Mouse (Mus musculus): ENCODE data around the gene Lpar1.

Lpar1 gene

DNA sequence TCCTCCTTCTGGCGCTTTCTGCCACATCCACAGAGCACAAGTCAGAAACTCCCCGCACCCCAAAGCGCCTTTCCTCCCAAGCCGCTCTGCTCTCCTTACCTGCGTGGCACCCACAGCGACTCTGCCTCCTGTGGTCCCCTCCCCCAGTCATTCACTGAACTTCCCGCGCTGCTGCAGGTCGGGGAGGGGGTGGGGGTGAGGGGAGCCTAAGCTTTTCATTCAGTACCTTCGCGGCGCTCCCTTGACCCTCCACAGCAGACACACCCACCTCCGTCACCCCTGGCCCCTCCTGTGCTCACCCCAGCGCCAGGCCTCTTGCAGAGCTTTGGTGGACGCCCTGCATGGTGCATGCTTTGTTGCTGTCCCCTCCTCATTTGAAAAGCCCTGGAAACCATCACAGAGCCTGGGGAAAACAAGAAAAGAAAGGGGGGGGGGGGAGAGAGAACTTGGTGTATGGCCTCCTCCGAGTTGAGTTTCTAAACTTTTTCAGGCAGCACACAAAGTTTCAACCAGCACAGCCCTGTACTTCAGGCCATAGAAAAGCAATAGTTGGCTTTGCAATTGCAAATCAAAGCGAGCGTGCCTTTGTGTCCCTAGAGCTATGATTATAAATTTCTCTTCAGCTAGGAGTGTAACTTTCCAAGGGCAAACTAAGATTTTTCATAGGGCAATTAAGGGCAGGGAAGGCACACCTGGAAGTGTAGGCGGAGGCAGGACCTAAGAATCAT is at the start of gene Lpar1:
Gene Lpar1 (minus strand): TSS at position 268 of the 728 bp plus-strand sequence.
- DNase-seq (ENCODE audit: low read depth, low spot score): peak; percentile 86

DNA sequence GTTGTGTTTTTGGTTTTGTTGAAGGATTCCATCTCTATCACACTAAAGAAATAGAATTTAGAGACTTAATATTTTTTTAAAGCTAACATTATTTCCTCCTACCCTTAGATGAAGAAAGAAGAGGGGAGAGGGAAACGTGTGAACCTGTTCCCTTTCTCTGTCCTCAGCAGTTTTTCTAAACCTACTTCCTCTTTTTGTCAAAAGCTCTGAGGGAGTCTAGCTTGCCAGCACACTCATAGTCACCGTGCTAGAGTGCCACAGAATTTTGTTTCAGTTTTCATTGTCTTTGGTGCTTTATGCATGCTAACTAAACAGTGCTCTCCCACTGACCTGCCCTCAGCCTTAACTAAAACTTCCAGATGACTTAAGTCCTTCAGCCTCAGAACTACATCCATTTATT is 32.2 kb upstream of the Lpar1 start:
- DNase-seq (ENCODE audit: low read depth, low spot score): no peak

DNA sequence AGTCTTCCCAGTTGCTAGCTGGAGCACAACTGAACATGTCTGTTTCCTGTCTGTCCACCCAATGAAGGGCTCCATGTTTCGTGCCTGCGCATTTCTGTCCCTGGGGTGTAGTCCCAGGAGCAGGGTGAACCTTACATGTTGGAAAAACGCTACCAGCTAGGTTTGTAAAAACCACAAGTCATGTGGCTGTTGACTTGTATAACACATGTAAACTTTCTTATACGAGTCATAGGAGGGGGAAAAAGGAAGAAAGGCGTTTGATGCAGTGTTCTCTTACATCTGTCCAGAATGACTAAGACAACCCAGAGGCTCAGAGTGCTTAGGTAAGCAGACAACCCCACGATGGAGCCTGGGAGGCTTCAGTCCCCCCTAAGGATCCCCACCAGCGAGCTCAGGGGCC is 27.5 kb upstream of the Lpar1 start:
- DNase-seq (ENCODE audit: low read depth, low spot score): no peak

DNA sequence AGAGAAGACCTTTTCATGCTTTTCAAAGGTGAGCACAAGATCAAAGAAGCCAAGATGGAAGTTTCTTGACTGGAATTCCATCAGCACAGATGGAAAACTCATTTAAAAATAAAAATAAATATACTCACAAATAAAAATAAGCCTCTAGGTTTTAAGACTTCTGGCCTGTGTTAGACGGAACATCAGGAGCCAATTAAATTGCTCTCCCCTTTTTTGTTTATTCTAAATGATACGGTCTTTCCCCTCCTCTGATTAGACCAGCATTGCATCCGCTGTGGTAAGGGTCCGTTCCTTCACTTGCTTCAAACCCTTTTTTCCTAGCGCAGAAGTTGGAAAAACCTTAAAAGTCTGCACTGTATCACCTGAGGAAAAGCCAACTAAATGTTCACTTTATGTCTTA is 26.8 kb upstream of the Lpar1 start:
- DNase-seq (ENCODE audit: low read depth, low spot score): no peak

DNA sequence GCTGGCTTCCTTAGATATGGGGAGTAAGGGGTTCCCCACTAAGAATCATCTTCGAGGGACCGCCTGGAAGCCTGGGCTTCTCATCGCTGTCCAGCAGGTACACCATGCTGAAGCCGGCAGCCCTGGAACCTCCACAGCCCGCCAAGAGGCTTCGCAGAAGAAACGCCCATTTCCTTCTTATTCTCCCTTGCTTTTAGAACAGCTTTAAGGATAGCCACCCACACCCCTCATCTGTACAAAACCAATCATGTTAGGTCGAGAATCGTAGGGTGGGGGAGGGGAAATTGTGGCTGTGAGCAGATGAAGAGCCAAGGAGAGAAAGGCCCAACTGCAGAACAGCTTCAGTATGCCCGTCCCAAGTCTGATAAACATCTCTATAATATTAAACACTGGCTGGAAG is 26.4 kb upstream of the Lpar1 start:
- DNase-seq (ENCODE audit: low read depth, low spot score): peak; percentile 34

DNA sequence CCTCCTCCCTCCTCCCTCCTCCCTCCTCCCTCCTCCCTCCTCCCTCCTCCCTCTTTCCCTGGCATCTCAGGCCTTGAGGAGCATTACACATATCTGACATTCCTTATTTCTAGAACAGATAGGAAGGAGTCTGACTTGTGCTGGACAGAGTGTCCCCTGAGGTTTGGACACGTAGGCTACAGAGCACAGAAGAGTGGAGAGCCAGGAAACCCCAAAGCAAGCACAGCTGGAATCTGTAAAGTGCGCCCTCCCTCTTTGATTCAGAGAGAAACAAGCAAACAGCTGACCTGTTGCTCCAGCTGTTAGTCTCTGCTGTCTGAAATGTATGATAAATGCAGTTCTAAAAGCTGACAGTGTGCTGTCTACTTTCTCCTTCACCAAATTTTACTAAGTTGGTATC is 24.8 kb upstream of the Lpar1 start:
- DNase-seq (ENCODE audit: low read depth, low spot score): no peak

DNA sequence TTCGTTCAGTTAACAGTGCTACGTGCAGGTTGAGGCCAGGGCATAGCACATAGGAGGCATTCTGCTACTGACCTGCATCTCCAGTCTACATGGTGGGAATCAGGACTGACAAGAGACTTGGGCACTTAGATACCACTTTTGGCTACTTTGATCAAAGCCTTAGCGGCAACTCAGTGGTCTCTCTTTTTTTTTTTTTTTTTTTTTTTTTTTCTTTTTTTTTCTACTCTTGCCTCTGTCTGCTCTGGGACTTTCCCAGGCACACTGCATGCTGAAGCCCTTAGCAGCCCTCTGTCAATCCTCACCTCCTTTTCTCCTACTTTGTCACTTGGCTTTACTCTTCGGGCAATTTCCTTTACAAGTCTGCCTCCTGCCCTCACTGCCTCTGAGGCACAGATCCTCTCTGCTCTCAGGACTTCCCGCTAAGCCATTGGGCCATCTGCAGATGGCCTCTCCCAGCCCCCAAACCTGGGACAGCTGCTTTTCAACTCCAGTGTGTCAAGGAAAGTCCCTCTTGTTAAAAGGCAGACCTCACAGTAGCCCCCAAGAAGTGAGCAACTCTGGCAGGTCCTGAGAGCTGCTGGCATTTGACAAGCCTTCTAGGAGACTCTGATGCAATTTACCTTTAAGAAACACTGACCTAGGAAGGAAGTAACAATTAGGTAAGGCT is 23.8 kb upstream of the Lpar1 start:
- DNase-seq (ENCODE audit: low read depth, low spot score): no peak

DNA sequence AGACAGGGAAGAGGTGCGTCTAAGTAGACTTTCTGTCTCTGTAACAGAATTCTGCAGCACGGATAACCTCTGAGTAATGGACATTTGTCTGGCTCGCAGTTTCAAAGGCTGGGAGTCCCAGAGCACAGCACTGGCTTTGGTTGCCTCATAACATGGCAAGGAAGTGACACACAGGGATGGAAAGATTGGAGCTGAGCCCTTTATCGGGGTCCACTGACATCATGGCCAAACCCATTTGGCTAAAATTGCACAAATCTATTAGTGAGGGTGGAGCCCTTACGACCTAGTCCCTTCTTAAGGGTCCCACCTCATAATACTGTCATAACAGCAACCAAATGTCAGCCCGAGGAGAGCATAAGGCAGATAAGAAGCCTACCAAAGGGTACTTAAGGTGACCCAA is 22.1 kb upstream of the Lpar1 start:
- no peak for DNase-seq (ENCODE audit: low read depth, low spot score)

DNA sequence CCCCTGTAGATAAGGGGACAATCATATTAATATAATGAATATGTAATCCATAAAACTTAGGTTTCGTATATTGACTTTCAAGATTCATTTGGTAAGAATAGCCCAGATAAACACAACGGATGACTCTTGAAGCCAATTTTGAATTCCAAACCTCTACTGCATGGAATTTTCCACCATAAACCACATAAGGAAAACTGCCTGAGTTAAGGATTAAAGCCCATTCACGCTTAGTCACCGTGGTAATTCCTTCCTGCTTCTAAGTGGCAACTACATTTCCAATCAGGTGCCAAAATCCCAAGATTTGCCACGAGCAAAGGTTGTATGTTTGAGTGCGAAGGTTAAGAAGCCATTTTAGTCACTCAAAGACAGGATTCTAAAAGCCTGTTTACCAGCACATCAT is 20.3 kb upstream of the Lpar1 start:
- DNase-seq (ENCODE audit: low read depth, low spot score): no peak

DNA sequence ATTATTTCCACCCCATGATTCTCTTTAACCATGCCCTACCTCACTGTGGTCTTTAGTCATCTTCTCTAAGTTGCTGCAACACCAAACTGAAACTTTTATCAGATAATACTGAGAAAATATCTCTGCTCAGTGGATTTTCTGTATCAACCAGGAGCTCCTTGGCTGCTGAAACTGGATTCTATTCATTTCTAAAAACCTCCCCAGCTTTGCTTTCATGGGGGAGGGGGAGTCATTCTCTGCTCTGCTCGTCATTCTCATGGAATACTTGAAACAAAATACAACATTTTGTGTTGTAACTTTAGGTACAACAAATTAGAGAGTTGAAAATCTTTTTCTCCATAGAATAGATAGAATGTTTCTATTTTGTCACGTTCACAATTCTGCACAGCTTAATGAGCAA is 18.7 kb upstream of the Lpar1 start:
- DNase-seq (ENCODE audit: low read depth, low spot score): no peak

DNA sequence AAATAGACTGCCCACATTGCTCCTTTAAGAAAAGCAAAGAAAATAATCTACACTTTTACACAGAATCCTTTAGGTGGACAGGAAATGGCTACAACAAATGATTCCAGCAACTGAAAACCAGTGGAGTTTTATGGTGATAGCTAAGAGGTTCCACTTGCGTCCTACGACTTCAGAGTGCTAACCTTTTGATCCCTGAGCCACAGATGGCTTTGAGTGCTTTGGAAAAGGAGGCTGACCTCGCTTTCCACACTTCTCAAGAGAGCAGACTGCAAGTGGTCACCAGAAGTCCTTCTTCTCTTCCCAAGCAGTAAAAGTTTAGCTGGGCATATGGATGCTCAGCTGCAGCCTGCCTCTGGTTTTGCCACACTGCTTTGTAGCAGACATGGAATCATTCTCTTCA is 18.0 kb upstream of the Lpar1 start:
- DNase-seq (ENCODE audit: low read depth, low spot score): no peak

DNA sequence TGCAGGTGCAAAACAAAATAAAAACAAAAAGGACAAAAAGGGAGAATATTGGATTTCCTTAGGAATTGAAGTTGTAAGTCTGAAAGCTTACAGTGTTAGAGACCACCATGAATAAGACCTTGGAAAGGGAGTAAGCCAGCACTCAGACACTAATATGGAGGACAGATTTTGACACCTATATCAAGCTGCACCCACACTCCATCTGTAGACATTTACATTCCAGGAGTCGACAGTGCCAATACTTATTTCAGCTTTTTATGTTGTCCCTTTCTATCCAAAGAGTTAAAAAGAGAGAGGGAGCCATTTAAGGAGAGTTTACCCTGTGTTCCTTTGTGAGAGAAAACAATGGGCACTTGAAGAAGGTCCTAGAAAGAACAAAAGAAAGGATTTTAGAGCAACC is 17.5 kb upstream of the Lpar1 start:
- DNase-seq (ENCODE audit: low read depth, low spot score): no peak

DNA sequence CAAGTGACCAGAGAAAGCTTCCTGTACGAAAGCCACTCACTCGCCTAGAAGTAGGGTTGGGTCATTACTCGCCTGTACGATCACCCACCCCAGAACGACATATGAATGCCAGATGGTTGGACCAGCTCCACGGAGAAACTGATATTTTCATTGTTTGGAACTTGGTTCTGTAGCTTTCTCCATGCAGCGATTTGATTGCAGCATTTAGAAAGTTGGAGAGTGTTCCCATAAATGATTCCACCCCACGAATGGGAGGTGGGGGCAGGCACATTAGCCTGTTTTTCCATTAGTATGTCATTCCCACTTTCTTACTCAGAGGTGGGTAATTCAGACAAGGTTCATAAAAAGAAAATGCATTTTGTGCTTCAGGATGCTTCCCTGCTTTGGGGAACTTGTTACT is 14.8 kb upstream of the Lpar1 start:
- no peak for DNase-seq (ENCODE audit: low read depth, low spot score)

DNA sequence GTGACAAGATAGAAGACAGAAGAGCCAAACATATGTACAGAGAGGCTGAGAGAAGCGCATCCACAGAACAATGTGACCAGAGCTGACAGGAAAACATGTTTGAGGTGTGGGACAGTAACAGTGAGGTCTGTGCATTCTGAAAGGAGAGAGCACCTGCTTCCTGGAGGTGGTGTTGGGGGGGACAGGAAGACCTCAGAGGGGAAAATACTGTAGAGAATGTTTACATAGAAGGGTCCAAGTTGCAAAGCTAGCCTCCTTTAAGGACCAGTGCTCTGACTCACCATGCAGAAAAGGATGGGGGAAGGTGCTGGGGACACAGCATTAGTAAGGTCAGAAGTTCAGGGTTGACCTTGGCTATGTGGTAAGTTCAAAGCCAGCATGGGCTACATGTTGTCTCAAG is 9.1 kb upstream of the Lpar1 start:
- no peak for DNase-seq (ENCODE audit: low read depth, low spot score)

DNA sequence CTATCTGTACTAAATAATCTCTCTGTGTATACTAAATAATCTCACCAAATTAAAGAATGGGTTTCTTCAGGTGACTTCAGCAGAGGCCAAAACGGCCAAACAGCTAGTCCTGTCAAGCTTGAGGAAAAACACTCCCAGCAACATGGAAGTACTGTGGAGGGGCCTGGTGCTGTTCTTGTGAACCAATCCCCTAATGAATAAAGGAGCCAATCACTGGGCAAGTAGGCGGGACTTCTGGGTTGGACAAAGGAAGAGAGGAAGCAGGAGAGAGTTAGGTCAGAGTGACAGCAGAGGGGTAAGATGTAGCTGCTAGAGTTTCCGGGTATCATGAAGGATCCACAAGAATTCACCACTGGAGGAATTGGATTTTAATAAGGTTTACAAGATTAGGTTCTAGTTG is 3.3 kb upstream of the Lpar1 start:
- DNase-seq (ENCODE audit: low read depth, low spot score): no peak

DNA sequence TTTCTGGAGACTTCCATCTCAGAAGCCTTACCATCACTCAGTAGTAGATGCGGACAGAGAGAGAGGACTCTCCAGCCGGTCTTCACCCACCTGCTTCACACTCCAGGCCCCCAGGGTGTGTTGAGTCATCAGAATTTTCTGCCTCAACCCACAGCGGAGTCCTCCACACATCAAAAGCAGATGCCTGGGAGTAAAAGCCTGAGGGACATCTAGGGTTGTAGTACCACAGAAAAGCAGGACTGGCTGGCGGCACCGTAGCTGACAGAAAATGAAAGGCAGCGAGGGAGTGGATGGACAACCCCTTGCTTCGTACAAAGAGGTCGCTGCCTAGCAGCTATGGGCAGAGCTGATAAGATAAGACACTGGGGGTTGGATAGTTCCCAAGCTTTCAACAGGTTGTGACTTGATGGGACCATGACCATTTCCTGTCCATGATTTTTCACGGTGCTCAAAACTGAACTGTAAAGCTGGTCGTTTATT is 701 bp upstream of the Lpar1 start:
- DNase-seq (ENCODE audit: low read depth, low spot score): peak; percentile 35

DNA sequence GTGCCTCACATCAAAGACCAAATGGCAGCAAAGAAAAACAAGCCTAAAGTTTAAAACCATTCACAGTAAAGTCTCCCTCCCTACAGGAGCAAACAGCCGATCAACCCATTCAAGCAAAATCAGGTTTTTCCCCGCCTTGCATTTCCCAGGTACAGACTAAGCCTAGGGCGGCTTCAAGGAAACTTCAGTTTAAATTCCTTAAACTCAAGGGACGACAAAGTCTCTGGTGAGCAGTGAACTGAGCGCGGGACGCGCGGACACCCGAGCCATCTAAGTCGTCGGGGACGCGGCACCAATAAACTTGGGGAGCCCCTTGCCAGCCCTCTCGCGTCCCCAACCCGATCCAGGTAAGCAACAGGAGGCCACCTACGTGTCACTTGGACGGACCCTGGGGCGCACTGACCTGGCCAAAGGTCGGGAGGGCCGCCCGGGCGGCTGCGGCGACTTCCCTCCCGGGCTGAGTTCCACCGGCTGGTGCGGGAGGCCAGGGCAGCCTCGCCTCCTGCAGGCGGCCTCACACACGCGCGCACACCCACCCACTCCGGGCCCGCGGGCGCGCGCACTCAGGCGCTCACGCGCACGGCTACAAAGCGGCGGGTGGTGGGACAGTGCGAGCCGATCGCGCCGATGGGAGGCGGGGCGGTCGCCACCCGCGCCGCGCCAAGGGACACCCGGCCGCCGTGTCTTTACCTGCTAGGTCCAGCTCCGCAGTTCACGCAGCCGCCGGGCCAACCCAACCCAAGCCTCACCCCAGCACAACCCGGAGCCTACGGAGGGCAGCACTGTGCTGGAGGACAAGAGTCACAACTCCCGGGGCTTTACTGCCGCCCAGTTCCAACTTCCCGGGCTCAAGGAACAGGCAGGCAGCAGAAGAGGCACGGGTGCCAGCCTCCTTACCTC is 717 bp downstream of the Lpar1 start:
- peak; percentile 69 for DNase-seq (ENCODE audit: low read depth, low spot score)

DNA sequence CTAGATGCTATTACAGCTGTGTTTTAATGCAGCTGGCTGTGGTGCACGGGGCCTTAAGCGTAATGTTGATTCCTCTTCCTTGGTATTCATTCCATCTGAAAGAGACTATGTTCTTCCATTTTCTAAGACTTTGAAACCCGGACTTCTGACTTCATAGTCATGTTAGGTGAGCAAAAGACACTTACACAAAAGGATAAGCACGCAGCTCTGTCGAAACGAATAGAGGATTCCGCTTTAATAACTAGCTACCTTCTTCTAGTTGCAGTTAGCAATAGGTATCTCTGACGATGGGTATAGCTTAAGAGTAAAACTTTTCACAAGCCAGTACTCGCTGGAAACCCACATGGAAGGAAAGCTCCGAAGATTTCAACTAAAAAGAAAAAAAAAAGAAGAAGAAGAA is 1.5 kb downstream of the Lpar1 start:
- DNase-seq (ENCODE audit: low read depth, low spot score): no peak

DNA sequence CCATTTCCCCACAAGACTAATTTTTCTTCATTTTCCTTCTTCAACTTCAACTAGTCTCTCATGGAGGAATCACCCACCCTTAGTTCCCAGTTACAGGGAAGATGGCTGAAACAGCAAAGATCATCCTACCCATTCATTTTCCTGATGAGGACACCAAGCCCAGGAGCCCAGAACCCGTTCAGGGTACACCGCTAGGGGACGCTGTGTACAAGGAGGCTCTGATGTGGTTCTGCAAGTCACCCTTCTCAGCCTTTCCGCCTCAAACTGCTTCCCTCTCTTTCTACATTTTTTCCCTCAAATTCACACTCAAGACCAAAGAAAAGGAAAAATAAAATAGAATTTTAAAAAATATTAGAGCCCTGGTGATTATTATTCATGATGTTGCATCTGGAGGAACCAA is 1.9 kb downstream of the Lpar1 start:
- DNase-seq (ENCODE audit: low read depth, low spot score): peak; percentile 87

DNA sequence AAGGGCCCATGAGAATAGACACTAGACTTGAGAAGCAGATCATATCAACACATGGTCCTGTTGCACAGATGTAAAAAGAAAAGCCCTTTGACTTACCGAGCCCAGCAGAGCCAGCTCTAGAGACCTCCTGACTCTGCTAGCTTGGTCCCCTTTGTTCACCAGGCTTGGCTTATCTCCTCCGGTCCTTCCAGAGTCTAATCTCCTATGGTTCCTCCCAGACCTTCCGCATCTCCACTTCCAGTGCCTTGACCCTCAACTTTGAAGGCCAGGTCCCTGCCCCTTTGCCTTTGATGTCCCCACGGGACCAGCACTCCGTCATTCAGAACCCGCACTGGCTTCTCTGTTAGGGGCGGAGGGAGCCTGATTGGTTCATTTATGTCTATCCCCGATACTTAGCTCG is 6.0 kb downstream of the Lpar1 start:
- no peak for DNase-seq (ENCODE audit: low read depth, low spot score)

DNA sequence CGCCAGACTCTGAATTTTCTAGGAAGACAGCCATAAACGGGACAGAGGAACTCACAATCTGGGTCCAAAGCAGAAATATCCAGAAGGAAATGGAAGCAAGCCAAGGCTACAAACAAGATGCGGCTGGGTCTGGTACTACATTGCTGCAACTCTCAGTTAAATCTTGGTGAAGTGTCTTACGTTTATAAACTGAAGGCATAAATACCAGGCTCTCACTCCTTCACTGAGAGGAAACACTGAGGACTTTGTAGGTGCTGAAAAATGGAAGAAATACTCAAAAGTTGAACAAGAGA is 6.5 kb downstream of the Lpar1 start:
- no peak for DNase-seq (ENCODE audit: low read depth, low spot score)

DNA sequence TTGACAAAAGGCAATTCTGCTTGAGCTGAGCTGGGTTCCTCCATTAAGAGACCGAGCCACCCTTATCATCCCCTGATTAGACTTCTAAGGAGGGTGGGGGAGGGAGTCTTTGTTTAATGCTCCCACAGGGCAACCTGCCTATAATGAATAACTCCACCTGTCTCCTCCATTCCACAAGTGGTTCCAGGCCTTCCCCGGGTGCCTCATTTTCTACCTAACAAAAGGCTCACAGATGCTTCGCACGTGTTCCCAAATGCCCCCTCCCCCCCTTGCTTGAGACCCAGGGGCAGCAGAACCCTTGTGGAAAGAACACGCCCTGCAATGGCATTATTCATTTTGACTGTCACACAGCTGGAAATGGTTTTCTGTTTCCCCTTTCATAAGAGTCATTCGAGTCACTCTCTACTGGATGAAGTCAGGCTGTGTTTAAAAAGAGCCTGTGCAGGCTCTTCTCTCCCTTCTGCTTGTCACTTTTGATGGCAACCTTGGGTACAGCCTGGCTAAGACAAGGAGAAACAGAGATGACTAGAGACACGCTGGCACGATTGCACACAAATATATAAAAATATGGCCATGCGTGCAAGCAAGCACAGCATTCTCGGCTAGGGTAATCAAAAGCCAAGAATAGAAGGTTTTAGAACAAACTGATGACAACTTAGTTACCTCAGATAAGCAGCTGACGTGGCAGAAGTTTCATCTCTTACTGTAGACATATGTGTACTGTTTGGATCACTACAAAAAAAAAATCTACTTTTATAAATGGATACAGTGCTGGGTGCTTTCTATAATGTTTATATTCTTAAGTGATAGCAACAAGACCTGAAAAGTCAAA is 7.0 kb downstream of the Lpar1 start:
- peak; percentile 85 for DNase-seq (ENCODE audit: low read depth, low spot score)
